Mouse (Mus musculus) gonadal fat pad, adult 2 months (tissue): ENCODE data around the gene Rheb. TPM values are rescaled to one million over a fixed set of nuclear protein-coding genes. Genes with fewer than 3 reads are reported as not detected.
"Not testable (repeated sequence)": the region's sequence is repeated elsewhere in the genome, so short reads cannot be mapped to it uniquely, and the experiment has no call there.

Experiments
- DNase-seq: peaks from one replicate; pipeline ENCODE4 v3.0.0-alpha.2; 2012; ENCODE audit warnings: low read depth
- polyA plus RNA-seq: library from polyadenylated mRNA; depleted of rRNA; stranded (reverse); fragments of >200 nt; gene quantifications from 2 replicates; pipeline ENCODE4 v1.2.3, GENCODE M21; 2012; rRNA removed

Rheb gene
- polyA plus RNA-seq, 1 experiment = 31.9 TPM

DNA sequence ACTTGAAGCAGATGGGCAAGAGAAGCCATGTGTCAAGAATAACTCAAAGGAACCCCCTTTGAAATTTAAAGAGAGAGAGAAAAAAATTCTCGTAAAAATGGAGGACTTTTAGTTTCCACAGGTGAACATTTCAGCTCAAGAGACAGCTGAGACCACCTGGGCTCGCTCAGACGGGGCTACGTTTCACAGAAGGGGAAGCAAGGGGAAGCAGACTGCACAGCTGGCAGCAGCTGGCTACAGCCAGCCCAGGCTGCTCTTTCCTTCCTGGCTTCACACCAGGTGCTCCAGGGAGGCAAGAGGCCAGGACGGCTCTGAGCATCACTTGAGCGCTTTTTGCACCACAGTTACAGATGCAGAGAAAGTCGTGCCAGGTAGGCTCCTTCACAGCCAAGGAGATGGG, 44.6 kb downstream of the Rheb start:
- no peak for DNase-seq

DNA sequence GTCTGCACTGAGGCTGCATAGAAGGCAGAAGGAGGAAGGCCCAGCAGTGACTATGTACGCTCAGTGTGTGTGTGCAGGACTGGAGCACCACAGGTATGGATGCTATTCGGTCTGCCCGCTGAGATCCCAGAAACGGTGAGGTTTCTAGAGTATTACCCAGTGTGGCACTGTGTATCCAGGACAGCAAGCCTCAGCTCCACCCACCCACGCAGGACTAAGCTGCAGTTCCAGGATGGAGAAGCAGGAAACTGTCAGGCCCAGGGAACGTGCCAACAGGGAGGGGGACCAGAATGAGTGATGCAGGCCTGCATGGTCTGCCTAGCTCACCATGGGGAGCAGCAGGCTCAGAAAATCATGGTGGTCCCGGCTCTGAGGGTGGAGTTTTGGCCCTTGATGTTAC, 49.5 kb downstream of the Rheb start:
- no peak for DNase-seq

GRCm38 (mm10) chr5:24782957-24783356, 59.5 kb downstream of the Rheb start:
- no peak for DNase-seq

- no peak for DNase-seq
These were observed 61.4 kb downstream of the Rheb start for GRCm38 (mm10) chr5:24781048-24781447.

DNA sequence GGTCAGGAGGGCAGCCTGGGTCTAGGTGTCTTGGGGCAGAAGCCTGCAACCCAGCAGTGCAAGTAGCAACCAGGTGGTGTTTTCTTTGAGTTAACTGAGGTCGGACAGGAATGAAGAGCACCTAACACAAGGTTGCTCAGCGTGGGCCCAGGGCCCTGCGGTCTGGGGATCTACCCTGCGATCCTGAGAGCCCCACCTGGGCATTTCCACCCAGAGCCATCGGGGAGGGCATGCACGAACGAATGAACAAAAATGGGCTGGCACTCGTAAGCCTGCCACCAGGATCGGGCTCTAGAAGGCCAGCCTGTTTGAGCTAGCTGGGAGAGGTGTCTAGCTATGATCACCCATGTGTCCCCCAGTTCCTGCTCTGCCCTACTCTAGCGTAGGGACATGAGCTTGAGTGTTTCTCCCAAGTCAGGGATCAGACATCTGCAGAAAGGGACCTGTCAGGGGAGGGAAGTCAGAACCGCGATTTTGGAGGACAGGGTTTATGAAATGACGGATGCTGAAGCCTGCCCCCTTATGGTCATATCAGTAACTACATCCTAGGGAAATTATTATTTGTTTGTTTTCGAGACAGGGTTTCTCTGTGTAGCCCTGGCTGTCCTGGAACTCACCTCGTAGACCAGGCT, 62.4 kb downstream of the Rheb start:
- no peak for DNase-seq

- DNase-seq = no peak
These were observed 63.1 kb downstream of the Rheb start for GRCm38 (mm10) chr5:24779321-24779720.

DNA sequence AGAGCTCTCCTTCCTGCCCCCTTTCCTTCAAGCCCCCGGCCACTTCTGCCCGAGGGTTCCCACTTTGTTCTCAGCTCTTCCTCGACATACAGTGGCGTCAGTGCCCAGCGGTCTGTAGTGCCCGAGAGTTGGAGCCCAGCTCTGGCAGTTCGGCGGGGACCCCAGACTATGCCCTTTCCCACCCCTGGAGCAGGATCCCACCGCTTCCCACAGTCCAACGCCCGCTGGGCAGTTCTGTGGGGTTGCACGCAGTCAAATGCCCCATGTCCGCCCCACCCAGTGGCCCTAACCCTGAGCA, 63.6 kb downstream of the Rheb start:
- DNase-seq = no peak

DNA sequence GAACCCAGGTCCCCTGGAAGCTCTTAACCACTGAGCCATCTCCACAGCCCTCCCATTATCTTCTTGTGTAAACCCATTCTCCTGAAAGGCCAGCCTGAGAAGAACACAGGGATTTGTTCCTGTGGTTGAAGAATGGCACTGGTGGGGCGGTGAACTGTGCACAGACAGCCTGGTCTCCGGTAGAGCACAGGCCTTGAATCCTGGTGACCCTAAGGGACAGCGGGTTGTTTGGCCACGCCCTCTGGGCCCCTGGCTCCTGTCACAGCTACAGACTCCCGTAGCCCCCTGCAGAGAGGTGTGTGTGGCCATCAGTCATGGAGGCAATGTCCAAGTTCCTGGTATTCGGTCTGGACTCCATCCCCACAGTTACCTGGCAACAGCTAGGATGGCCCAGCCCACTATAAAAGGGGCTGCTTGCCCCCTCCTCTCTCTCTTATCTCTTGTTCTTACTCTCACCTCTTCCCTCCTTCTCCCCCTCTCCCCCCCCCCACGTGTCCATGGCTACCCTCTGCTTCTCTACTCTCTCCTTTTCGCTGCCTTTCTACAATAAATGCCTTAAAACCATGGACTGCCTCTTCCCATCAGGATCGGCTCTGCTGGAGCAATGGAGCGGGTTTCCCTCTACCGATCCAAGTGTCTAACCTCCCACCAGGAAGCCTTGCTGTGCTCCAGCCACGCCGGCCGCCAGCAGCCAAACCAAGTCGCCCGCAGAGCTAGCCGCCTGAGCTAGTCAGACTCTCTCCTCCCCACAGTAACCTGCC, 64.2 kb downstream of the Rheb start:
- DNase-seq = no peak

GRCm38 (mm10) chr5:24776681-24777080, 65.7 kb downstream of the Rheb start:
- no peak for DNase-seq

DNA sequence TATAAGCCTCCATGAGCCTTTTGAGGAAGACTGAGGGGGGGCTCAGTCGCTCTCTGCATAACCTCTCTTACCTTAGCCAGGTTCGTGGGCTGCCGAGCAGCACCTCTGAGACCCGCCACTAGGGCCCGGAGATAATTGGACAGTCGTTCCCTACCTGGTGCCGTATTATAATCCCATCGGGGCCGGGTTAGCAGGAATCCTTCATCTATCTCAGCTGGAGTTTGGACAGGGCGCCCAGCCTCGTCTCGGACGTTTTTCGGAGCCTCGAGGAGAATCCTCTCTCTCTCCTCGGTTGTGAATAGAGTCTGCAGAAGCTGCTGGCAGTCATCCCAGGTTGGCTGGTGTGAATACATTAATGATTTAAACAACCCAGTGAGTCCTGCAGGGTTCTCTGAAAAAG, 67.9 kb downstream of the Rheb start:
- DNase-seq = not testable (repeated sequence)

DNA sequence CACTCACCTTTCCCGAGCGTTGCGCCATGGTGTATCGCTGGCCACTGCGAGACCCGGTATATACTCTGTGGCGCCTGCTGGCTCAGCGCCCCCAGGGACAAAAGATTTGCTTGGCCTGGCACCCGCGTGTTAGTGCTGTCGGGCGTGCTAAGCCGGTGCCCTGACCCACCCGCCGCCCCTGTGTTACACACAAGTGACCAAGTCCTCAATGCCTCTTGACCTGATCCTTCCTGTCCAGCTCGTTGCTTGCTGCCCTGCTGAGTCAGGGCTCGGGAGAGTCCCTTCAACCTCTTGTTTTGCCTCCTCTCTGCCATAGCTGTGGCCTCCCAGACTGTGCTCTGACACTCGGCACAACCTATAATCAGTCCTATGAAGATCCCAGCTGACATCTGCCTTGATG, 84.6 kb downstream of the Rheb start, which contains the start of gene Crygn:
TSS of gene Crygn (minus strand) at position 193 of the 400 bp plus-strand sequence.
- no peak for DNase-seq

DNA sequence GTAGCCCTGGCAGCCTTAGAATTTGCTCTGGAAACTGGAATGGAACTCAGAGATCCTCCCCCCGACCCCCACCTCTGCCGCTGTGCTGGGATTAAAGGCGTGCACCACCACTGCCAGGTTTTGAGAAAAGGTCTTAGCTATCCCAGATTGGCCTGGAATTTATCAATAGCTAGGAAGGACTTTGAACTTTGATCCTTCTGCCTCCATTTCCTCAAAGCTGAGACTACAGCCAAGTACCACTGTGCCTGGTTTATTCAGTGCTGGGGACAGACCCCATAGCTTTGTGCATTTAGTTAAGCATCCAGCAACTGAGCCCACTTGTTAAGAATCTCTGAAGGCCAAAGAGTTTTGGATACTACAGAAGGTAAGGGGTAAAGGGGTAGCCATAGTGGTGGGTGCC, 85.5 kb downstream of the Rheb start:
- DNase-seq = no peak

Other genes starting within 250 kb of the Rheb start
- gene Smarcd3, start 218.2 kb downstream of the Rheb start, polyA plus RNA-seq = 239 and 247 TPM in 2 replicates
- gene Nub1, start 157.1 kb downstream of the Rheb start, polyA plus RNA-seq = 46.1 and 51.0 TPM in 2 replicates
- gene Wdr86, start 111.9 kb downstream of the Rheb start, polyA plus RNA-seq = 1.2 and 2.0 TPM in 2 replicates
- 0.97 and 1.7 TPM in 2 replicates for gene Crygn, start 84.6 kb downstream of the Rheb start, polyA plus RNA-seq